Mouse (Mus musculus): Measurements from ENCODE around the gene Mlph.
A peak's percentile ranks its signal among the peaks of the same experiment; 100 is the strongest.

Gene Mlph

DNA sequence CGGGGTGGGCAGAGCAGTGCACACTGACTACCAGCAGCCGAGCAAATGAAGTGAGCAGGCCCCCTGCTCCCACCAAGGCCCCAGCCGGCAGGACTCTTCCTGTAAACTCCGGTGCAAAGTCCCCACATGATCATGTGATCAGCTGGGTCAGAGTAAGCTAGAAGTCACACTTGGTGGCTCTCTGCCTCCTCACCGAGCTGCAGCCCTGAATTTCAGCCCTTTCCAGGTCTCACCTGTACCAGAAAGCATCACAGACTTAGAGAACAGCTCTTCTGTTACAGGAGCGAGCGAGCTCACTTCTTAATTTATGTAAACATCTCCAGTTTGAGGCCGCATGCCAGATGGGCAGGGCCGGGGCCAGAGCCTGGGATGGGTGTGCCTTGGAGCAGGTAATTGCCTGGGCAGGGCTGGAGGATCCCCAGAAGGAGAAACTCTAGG is 54.5 kb downstream of the Mlph start, which contains the start of gene Rab17:
Rab17 (minus strand) TSS at position 315 of the 438 bp plus-strand sequence.
- DNase-seq (ENCODE audit: low spot score): no peak

GRCm38 (mm10) chr1:90969881-90970390 is 55.1 kb downstream of the Mlph start:
- DNase-seq (ENCODE audit: low spot score): no peak

GRCm38 (mm10) chr1:90972911-90973573 is 58.2 kb downstream of the Mlph start:
- peak; percentile 95 for DNase-seq (ENCODE audit: low spot score)

DNA sequence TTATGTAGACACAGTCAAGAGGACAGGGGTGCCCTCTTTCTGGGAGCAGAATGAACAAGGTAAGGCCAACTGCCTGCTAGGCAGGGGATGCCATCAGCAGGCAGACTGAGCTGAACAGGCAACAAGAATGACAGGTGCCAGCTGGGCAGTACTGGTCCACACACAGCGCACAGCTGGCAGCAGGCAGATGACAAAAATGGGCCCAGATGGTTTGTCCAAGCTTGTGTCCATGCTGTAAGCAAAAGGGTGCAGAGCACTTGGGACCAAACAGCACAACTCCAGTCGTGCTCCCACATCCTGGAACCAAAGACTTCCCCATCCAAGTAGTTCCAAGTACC is 58.7 kb downstream of the Mlph start:
- DNase-seq (ENCODE audit: low spot score): no peak

GRCm38 (mm10) chr1:90974906-90975649 is 60.2 kb downstream of the Mlph start:
- peak; percentile 47 for DNase-seq (ENCODE audit: low spot score)

DNA sequence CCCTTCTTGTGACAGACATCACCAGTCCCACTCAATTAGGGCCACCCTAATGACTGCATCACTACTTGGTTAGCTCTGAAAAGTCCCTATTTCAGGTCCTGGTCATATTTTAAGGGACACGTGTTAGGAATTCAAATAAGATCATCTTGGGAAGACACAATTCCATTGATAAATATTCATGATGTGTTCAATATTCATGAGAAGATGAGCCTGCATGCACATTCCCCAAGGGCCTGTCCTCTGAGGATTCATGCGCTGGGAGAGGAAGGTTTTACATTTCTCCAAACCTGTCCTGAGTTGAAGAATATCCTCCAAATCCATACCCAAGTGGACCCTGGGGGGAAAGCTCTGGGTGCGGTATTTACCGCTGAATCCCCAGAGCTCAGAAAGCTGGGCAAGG is 61.1 kb downstream of the Mlph start:
- DNase-seq (ENCODE audit: low spot score): no peak

DNA sequence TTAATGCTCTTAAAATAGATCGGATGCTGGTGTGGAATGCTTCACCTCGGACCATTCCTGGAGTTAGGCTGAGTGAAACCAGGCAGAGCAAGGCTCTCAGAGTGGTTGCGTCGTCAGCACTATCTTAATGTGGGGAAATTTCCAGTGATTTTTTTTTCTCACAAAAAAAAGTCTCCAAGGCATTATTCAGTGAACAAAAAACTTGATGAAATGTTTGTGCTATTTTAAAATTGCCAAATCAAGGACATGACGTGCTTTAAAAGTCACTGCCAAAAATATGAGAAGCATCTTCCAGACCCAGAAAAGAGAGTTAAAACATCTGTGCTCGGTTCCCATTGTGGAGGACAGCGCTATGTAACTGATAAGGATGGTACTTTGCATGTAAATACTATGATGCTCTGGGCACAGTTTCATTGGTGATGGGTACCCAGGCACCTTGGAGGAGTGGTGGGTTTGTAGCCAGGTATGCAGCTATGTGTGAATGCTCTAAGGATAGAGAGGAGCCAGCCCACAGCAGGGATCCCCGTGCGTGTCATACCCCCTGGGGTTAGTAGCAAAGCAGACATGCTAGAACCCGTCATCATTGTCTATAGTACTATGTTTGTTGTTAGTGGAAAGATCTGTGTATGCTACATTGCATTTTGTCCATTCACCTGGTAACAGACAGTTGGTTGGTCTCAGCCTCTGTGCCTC is 65.9 kb downstream of the Mlph start:
- no peak for DNase-seq (ENCODE audit: low spot score)

GRCm38 (mm10) chr1:90981346-90981745 is 66.5 kb downstream of the Mlph start:
- no peak for DNase-seq (ENCODE audit: low spot score)

GRCm38 (mm10) chr1:90995916-90996315 is 81.0 kb downstream of the Mlph start:
- no peak for DNase-seq (ENCODE audit: low spot score)

GRCm38 (mm10) chr1:90997136-90997535 is 82.3 kb downstream of the Mlph start:
- no peak for DNase-seq (ENCODE audit: low spot score)

DNA sequence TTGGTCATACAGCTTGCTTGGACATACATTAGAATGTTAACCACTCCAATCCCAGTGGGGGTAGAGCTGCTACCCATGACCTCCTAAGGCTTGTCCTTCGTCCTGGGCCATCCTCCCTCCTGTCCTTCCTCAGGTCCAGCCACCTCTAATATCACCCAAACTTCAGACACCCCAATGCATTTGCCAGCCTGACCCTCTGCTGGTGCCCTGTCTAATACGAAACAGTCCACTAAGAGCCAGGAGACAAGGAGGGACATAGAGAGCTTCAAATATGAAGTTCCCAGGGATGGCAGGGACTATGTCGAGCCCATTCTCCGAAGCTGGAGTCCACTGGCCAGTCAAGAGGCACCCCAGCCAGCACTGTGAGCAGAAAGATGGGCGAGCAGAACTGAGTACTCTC is 82.8 kb downstream of the Mlph start:
- DNase-seq (ENCODE audit: low spot score): no peak

DNA sequence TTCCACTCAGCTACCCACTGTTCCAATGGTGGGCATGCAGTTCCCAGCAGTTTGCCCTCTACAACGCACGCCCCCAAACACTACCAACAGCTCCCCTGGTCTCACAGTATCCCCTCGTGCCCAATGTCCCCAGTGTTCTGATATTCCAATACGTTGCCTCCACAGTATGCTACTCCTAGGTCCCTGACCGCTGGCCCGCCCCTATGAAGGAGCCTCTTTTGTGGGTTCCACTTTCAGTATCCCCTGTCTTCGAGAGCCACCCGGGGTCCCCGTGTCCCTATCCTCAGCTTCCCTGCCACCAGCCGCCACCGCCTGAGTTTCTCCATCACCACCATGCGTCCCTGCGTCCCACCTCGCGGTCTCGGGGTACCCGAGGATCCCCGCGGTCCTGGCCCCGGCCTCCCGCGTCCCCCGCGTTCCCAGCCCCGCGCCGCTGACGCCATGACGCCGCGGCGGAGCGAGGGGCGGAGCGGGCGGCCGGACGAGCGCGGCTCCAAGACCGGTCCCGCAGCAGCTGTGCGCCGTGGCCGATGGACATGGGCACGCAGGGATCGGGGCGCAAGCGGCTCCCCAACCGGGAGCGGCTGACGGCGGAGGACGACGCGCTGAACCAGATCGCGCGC is 83.5 kb downstream of the Mlph start, which contains the start of gene Lrrfip1:
Lrrfip1 (plus strand) TSS at position 470 of the 623 bp plus-strand sequence.
- DNase-seq (ENCODE audit: low spot score): peak; percentile 63

- DNase-seq (ENCODE audit: low spot score): no peak
Observed at GRCm38 (mm10) chr1:90998891-90999611, 84.2 kb downstream of the Mlph start.

DNA sequence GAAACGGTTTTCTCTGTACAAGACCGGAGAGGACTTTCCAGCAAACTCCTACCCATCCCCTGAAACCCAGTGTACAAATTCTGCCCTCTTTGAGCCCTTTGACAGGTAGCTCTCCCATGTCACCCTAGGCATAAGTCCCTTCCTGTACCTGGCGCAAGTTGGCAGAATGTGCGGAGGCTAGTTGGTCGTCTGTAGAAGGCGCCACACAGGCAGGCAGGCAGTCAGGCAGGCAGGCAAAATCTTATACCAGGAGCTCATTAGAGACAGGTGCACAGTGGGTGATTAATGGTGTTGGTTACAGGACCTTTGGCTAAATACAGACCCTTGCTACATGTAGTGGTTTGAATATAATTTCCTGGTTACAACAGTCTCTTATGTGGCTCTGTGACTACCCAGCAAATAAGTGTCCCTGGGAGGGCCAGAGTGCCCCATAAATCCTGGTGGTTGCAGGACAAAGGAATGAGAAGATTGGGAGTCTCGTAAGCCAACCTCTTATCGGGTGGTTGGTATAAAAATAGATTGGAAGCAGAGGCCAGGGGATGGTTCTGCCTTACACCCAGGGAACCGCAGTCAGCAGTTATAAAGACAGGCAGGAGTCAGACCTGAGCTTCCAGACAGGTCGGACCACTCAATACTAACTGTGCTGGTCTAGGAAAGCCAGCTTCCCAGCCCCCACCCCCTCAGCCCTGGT is 85.2 kb downstream of the Mlph start:
- no peak for DNase-seq (ENCODE audit: low spot score)
